Mouse (Mus musculus): ENCODE measurements around the gene Sik2.

- TF ChIP-seq CTCF (conservative IDR thresholded peaks at IDR 0.05; ENCODE audit: low read length) (no peak), POU5F1 (IDR thresholded peaks at IDR 0.05; ENCODE audit: borderline replicate concordance, low read length) (no peak), NANOG (IDR thresholded peaks at IDR 0.05; ENCODE audit: borderline replicate concordance, low read length) (no peak)
Measured at GRCm38 (mm10) chr9:50855780-50856179, 153.1 kb downstream of the Sik2 start.
